Mouse (Mus musculus): ENCODE results near the gene Tmem200b.

DNA sequence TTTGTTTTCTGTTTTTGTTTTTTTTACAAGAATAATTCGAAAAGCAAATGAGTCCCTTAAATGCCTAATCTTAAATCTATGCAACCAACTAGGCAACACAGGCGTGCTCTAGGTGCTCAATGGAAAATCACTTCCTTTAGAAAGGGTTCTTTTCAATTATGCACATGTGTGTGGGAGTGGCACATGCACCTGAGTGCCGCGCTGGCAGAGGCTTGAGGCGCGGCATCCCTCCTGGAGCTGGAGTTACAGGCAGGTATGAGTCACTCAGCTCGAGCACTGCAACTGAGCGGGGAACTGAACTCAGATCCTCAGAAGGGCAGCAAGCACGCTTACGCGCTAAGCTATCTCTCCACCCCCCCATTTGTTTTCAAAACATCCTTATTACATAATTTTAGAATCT, 26.3 kb downstream of the Tmem200b start:
- TF ChIP-seq CTCF (IDR thresholded peaks at IDR 0.05; ENCODE audit: low read depth) (no peak), EP300 (IDR thresholded peaks at IDR 0.05; ENCODE audit: low read depth) (no peak)
